Mouse (Mus musculus): ENCODE data around the gene 2810004N23Rik. TPM values are rescaled to one million over a fixed set of nuclear protein-coding genes. Genes with fewer than 3 reads are reported as not detected.
"Not testable (repeated sequence)": the region's sequence is repeated elsewhere in the genome, so short reads cannot be mapped to it uniquely, and the experiment has no call there.

The 2810004N23Rik gene
- total RNA-seq, 1 experiment from 2014 or later = 27.5 TPM

DNA sequence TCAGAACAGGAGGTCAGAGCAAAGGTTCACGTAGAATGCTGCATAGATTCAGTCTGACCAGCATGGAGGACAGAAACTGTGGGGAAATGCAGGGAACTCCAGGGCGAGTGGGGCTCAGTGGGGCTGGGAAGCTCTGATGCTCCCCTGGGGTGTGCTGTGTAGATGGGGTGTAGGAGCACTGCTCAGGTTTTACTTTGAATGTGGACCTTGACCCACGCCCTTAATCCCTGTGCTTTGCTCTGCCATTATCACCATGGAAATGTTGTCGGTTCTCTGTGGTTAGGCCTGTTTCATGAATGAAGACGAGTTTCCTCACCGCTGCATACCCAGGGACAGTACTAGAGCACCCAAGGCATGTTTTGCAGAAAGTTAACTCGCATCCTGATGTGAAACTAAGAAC lies 8.6 kb upstream of the 2810004N23Rik start:
- no peak for ATAC-seq (ENCODE audit: extremely low read depth, insufficient number of reproducible peaks, low FRiP score, poor library complexity, severe bottlenecking)

GRCm38 (mm10) chr8:124869708-124870107 lies 6.8 kb upstream of the 2810004N23Rik start:
- no peak for ATAC-seq (ENCODE audit: extremely low read depth, insufficient number of reproducible peaks, low FRiP score, poor library complexity, severe bottlenecking)

- no peak for ATAC-seq (ENCODE audit: extremely low read depth, insufficient number of reproducible peaks, low FRiP score, poor library complexity, severe bottlenecking)
Observed at GRCm38 (mm10) chr8:124867126-124867525, 4.2 kb upstream of the 2810004N23Rik start.

DNA sequence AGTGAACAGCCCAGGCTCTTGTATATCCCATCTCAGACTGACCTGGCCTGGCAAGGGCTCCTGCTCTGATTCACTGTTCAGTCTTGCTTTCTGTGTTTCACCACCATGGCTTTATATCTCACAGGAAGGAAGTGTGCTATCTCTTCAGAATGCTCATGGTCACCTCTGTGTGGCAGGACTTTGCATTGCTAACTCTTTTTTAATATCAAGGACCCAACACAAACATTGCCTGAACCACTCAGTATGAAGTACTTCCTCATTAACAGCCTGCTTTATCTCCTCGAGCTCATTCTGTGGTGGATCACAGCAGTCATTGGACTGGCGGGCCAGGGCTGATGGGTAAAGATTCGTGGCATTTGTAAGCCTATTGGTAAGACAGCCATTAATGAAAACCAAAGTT lies 3.7 kb upstream of the 2810004N23Rik start:
- no peak for ATAC-seq (ENCODE audit: extremely low read depth, insufficient number of reproducible peaks, low FRiP score, poor library complexity, severe bottlenecking)

DNA sequence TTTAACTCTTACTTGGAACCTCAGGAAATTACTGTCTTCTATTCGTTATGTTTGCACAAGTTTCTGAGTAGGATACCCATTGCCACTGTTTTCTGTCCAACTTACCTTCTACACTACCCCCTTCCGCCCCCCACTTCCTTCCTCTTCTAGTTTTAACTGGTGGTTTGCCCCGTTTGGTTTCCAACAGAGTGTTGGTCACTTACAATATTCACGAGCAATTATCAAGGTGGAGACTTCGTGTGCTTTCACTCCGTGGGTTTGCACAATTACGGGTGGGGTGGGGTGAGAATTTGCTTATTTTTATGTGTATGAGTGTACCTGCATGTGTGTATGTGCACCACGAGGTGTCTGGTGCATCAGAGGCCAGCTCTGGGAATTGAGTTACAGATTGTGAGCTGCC lies 809 bp upstream of the 2810004N23Rik start:
- ATAC-seq (ENCODE audit: extremely low read depth, insufficient number of reproducible peaks, low FRiP score, poor library complexity, severe bottlenecking) = no peak

GRCm38 (mm10) chr8:124863163-124863677 lies 300 bp upstream of the 2810004N23Rik start:
- ATAC-seq (ENCODE audit: extremely low read depth, insufficient number of reproducible peaks, low FRiP score, poor library complexity, severe bottlenecking) = no peak

GRCm38 (mm10) chr8:124860188-124860587 lies 2.7 kb downstream of the 2810004N23Rik start:
- ATAC-seq (ENCODE audit: extremely low read depth, insufficient number of reproducible peaks, low FRiP score, poor library complexity, severe bottlenecking) = no peak

DNA sequence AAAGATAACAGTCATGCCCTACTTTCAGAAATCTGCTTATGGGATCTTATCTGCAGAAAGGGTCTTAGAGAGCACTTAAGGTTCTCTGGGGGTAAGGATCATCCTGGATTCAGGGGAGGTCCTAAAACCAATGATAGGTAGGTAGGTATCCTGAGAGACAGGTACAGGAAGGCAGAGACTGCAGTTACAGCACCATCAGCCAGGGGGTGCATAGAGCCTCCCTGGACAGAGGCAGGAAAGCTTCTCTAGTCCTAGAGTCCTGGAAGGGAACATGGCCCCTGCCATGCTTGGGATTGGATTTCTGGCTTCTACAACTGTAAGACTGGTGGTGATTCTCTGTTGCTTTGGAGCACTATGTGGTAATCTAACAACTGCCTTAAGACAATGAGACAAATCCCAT lies 3.5 kb downstream of the 2810004N23Rik start:
- ATAC-seq (ENCODE audit: extremely low read depth, insufficient number of reproducible peaks, low FRiP score, poor library complexity, severe bottlenecking) = no peak

DNA sequence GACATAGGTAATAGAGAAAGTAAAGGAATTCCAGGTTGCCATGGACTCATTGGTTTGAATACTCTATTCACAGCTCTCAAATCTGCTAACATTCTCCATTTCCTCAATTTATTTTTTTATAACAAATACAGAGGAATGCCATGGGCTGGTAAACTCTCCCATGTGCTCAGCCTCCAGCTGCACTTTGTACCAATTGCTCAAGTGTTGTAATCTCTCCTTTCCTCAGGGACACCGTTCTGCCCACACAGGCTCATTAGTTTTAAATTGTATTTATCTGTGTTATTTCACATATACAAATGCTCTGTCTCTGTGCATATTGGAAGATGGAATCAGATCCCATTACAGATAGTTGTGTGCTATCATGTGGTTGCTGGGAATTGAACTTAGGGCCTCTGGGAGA lies 9.4 kb downstream of the 2810004N23Rik start:
- ATAC-seq (ENCODE audit: extremely low read depth, insufficient number of reproducible peaks, low FRiP score, poor library complexity, severe bottlenecking) = no peak

DNA sequence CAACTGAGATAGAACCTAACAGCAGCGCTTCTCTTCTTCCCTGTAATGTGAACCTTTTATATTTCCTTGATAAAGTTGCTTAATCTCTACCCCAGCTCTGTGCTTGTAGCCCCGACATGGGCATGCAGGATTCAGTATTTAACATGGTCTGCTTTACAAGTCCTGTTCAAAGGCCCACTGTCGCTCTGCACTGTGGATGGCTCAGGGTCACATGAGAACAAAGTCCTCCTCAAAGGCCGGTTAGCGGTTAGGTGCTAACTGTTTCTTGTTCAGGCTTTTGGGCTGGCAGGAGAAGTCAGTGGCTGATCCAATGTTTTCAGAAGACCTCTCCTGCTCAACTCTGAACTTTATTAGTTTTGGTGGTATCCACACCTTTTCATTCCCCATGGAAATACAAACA lies 17.3 kb downstream of the 2810004N23Rik start:
- no peak for ATAC-seq (ENCODE audit: extremely low read depth, insufficient number of reproducible peaks, low FRiP score, poor library complexity, severe bottlenecking)

DNA sequence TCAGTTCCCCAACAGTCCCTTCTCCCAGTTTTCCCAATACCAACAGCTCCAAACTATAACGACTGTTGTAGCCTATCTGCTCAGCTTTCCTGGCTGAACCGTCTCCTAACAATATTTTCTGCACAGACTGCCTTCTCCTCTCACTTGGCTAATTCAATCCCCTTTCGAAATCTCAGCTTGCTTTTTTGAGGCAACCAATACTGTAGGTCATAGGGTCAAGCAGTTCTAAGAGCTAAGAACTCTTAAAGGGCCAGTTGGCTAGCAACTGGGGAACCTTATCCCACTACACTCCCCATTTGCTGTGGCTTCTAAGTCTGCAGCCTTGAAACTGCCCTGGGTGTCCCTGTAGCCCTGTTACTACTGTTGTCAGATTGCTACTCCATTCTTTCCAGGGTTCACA lies 17.8 kb downstream of the 2810004N23Rik start:
- no peak for ATAC-seq (ENCODE audit: extremely low read depth, insufficient number of reproducible peaks, low FRiP score, poor library complexity, severe bottlenecking)

DNA sequence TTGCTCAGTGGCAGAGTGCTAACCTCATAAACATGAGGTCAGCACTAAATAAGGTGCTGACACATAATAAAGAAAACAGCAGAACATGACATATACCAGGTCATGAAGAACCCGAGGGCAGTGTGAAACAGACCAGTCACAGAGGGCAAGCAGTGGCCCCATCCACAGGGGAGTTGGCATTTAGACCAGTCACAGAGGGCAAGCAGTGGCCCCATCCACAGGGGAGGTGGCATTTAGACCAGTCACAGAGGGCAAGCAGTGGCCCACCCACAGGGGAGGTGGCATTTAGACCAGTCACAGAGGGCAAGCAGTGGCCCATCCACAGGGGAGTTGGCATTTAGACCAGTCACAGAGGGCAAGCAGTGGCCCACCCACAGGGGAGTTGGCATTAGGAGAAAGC lies 20.0 kb downstream of the 2810004N23Rik start:
- not testable (repeated sequence) for ATAC-seq (ENCODE audit: extremely low read depth, insufficient number of reproducible peaks, low FRiP score, poor library complexity, severe bottlenecking)

DNA sequence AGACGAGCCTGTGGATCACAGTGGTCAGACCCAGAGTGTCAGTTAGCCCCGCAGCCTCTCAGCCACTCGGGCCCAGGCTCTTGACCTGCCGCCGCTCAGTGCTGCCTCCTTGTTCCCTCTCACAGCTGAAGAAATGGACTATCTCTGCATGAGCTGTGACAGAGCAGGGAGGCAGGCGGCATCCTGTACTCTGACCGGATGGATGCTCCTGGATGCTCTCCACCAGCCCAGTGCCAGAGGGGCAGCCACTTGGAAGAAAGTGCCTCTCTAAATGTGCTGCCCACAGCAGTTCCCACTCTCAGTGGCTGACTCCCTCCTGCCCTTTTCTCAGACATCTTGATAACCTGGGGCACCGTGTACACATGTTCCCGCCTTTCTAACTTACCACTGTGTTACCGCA lies 21.1 kb downstream of the 2810004N23Rik start:
- ATAC-seq (ENCODE audit: extremely low read depth, insufficient number of reproducible peaks, low FRiP score, poor library complexity, severe bottlenecking) = no peak

- no peak for ATAC-seq (ENCODE audit: extremely low read depth, insufficient number of reproducible peaks, low FRiP score, poor library complexity, severe bottlenecking)
Observed at GRCm38 (mm10) chr8:124840900-124841299, 22.0 kb downstream of the 2810004N23Rik start.

- no peak for ATAC-seq (ENCODE audit: extremely low read depth, insufficient number of reproducible peaks, low FRiP score, poor library complexity, severe bottlenecking)
Observed at GRCm38 (mm10) chr8:124839371-124839770, 23.5 kb downstream of the 2810004N23Rik start.

DNA sequence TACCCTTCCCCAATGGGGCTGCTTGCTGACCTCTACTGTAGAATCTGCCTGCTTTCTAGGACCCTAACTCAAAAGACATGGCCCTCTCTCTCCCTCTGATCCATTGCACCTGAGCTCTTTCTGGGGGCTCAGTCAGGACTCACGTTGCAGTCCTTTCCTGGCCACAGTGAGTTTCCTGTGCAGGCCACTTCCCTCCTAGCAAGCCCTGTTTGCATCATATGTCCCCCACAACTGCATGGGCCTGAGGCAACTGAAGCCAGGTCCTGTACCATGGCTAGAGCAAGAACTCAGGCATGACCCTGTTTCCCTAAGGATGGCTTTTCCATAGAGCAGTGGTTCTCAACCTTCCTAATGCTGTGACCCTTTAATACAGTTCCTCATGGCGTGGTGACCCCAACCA lies 25.0 kb downstream of the 2810004N23Rik start:
- no peak for ATAC-seq (ENCODE audit: extremely low read depth, insufficient number of reproducible peaks, low FRiP score, poor library complexity, severe bottlenecking)

GRCm38 (mm10) chr8:124836907-124837306 lies 26.0 kb downstream of the 2810004N23Rik start:
- ATAC-seq (ENCODE audit: extremely low read depth, insufficient number of reproducible peaks, low FRiP score, poor library complexity, severe bottlenecking) = no peak

- ATAC-seq (ENCODE audit: extremely low read depth, insufficient number of reproducible peaks, low FRiP score, poor library complexity, severe bottlenecking) = no peak
Observed at GRCm38 (mm10) chr8:124836273-124836672, 26.6 kb downstream of the 2810004N23Rik start.

DNA sequence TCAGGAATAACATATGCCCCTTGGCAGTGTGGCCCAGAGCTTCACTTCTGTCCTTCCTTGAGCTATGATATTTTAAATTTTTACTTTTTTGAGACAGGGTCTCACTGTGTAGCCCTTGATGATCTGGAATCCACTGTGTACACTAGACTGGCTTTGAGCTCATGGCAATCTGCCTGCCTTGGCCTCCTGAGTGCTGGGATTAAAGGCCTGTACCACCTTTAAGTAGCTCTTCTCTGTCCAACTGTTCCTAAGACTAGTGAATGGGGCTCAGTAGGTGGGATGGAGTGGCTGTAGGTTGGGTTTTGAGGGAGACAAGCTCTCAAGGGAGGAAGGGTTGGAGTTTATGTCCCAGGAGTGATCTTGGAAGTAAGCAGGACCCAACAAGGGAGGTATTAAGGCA lies 27.1 kb downstream of the 2810004N23Rik start:
- no peak for ATAC-seq (ENCODE audit: extremely low read depth, insufficient number of reproducible peaks, low FRiP score, poor library complexity, severe bottlenecking)

GRCm38 (mm10) chr8:124833430-124834205 lies 29.3 kb downstream of the 2810004N23Rik start:
- no peak for ATAC-seq (ENCODE audit: extremely low read depth, insufficient number of reproducible peaks, low FRiP score, poor library complexity, severe bottlenecking)

GRCm38 (mm10) chr8:124831941-124832340 lies 31.0 kb downstream of the 2810004N23Rik start:
- ATAC-seq (ENCODE audit: extremely low read depth, insufficient number of reproducible peaks, low FRiP score, poor library complexity, severe bottlenecking) = no peak
